Mouse (Mus musculus): ENCODE measurements around the gene Ints11. TPM values are rescaled to one million over a fixed set of nuclear protein-coding genes. Genes with fewer than 3 reads are reported as not detected.

The Ints11 gene
- polyA plus RNA-seq (2014; fragmentation: Nextera tagmentation; extraction: Ambion mirVana): 92.8 and 93.0 TPM in 2 replicates

DNA sequence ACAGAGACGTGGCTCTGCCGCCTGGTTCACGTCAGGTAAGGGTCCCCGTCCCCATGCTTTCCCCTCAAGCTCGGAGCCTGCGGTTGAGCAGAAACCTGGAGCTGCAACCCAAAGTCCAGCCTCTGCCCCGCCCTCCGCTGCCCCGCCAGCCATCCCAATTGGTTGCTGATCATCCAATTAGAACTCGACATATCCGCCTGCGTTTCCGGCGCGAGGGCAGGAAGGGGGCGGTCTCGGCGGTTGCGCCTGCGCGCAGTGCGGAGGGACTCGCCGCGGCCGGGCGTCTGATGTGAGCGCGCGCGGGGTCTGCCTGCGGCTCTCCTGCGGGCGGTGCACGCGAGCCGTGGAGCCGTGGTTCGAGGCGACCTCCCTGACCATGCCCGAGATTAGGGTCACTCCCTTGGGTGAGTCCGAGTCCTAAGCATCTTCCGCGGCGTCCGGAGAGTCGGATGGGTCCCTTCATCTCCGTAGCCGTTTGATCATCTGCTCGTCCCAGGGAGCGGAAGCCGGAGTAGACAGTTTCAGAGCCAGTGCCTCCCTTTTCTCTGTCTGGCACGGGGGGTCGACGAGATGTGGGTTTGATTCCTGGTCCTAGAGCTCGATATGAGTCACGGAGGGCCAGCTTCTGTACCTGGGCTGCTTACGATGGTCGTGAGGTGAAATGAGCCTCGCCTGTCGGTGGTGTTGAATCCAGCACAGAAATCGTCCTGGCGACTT lies at the start of gene Ints11, which contains the start of gene Cptp:
TSS of gene Ints11 (plus strand) at position 230 of the 717 bp plus-strand sequence.
TSS of gene Cptp (minus strand) at position 124 of the 717 bp plus-strand sequence.
- H3K4me3 ChIP-seq (ENCODE audit: low read depth, low read length): peak within 1 kb of the TSS; percentile 86
- no peaks in the 10 kb centered on the region for H3K4me1 ChIP-seq (ENCODE audit: control insufficient read depth, insufficient read depth, low read length)
- no peak within 1 kb of the TSS for H3K27ac ChIP-seq (replicated peaks; ENCODE audit: low read depth, low read length)
- WGBS: under 1% methylated on average over 63 of the region's 63 CpGs
- H3K9me3 ChIP-seq (replicated peaks; ENCODE audit: control insufficient read depth, low read length): no peaks in the 10 kb centered on the region
- H3K9ac ChIP-seq (replicated peaks; ENCODE audit: low read length): peak within 1 kb of the TSS; percentile 87
- DNase-seq (ENCODE audit: low spot score) (peak; percentile 96), ATAC-seq (replicated peaks; ENCODE audit: insufficient number of reproducible peaks, low FRiP score, low TSS enrichment, low read depth) (peak; percentile 94)
- no peaks in the 10 kb centered on the region for H3K27me3 ChIP-seq (ENCODE audit: control insufficient read depth, insufficient read depth, low read length)
- peak within 1 kb of the TSS; percentile 68 for H3K4me2 ChIP-seq (ENCODE audit: low read depth, low read length)
- H3K36me3 ChIP-seq (replicated peaks; ENCODE audit: control insufficient read depth, insufficient read depth, low read depth, low read length): no peaks in the 10 kb centered on the region; the same call in 1 of the 2 replicates

DNA sequence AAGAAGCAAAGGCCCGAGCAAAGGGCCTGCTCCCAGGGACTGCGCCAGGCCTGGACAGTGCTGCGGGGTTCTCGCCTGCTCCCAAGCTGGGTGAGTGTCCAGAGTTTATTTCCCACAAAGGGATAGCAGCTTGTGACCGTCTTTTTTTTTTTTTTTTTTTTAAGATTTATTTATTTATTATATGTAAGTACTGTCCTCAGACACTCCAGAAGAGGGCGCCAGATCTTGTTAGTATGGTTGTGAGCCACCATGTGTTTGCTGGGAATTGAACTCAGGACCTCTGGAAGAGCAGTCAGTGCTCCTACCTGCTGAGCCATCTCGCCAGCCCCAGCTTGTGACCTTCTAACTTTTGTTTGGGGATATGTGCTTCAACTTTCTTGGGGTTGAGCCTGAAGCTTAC lies 48.3 kb upstream of the Ints11 start:
- ATAC-seq (replicated peaks; ENCODE audit: insufficient number of reproducible peaks, low FRiP score, low TSS enrichment, low read depth) (no peak), DNase-seq (ENCODE audit: low spot score) (peak; percentile 49)
- WGBS: 80% methylated on average over 7 of the region's 7 CpGs
- no peak overlapping the region for H3K27ac ChIP-seq (replicated peaks; ENCODE audit: low read depth, low read length)
- no peak overlapping the region for H3K9ac ChIP-seq (replicated peaks; ENCODE audit: low read length)
- H3K9me3 ChIP-seq (replicated peaks; ENCODE audit: control insufficient read depth, low read length): no peaks in the 10 kb centered on the region
- H3K4me3 ChIP-seq (ENCODE audit: low read depth, low read length): no peak overlapping the region
- H3K4me2 ChIP-seq (ENCODE audit: low read depth, low read length): no peak overlapping the region
- H3K27me3 ChIP-seq (ENCODE audit: control insufficient read depth, insufficient read depth, low read length): no peaks in the 10 kb centered on the region
- peaks cover 33% of the 10 kb centered on the region for H3K36me3 ChIP-seq (replicated peaks; ENCODE audit: control insufficient read depth, insufficient read depth, low read depth, low read length)
- H3K4me1 ChIP-seq (ENCODE audit: control insufficient read depth, insufficient read depth, low read length): no peaks in the 10 kb centered on the region

DNA sequence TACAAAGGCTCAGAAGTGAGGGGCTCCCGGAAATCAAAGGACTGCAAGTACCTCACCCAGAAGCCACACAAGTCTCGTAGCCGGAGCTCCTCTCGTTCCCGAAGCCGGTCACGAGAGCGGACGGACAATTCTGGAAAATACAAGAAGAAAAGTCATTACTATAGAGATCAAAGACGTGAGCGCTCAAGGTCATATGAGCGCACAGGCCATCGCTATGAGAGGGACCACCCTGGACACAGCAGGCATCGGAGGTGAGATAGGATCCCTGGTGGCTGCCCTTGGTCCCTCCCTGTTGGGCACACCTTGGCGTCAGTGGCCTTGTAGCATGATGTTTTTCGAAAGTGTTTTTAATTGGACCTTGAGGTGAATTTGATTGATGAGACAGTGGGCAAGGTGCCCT lies 45.9 kb upstream of the Ints11 start:
- ATAC-seq (replicated peaks; ENCODE audit: insufficient number of reproducible peaks, low FRiP score, low TSS enrichment, low read depth): 0 out of 2 replicates have a peak, but pooled peaks have one; percentile 37
- Histone ChIP-seq H3K36me3 (replicated peaks; ENCODE audit: control insufficient read depth, insufficient read depth, low read depth, low read length) (peaks cover 30% of the 10 kb centered on the region), H3K9me3 (replicated peaks; ENCODE audit: control insufficient read depth, low read length) (no peaks in the 10 kb centered on the region), H3K4me3 (ENCODE audit: low read depth, low read length) (no peak overlapping the region), H3K4me1 (ENCODE audit: control insufficient read depth, insufficient read depth, low read length) (no peaks in the 10 kb centered on the region), H3K9ac (replicated peaks; ENCODE audit: low read length) (no peak overlapping the region), H3K27ac (replicated peaks; ENCODE audit: low read depth, low read length) (no peak overlapping the region), H3K27me3 (ENCODE audit: control insufficient read depth, insufficient read depth, low read length) (no peaks in the 10 kb centered on the region), H3K4me2 (ENCODE audit: low read depth, low read length) (no peak overlapping the region)
- DNase-seq (ENCODE audit: low spot score): no peak
- WGBS: 95% methylated on average over 16 of the region's 16 CpGs

DNA sequence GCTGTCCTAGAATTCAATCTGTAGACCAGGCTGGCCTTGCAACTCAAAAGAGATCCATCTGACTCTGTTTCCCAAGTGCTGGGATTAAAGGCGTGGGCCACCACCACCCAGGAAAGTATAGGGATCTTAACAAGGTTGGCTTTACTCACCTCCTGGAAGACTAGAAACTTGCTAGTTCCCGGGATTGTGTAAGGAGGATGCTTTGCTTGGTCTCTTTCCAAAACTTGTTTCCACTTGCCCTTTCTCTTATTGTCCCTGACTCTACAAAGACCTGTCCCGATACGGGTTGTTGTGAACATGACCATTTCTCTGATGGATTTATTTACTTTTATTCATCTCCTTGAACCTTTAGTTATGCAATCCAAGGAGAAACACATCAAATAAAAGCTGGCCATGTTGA lies 39.5 kb upstream of the Ints11 start:
- no peak overlapping the region for H3K4me3 ChIP-seq (ENCODE audit: low read depth, low read length)
- H3K9me3 ChIP-seq (replicated peaks; ENCODE audit: control insufficient read depth, low read length): no peaks in the 10 kb centered on the region
- H3K4me1 ChIP-seq (ENCODE audit: control insufficient read depth, insufficient read depth, low read length): peaks cover 5% of the 10 kb centered on the region
- DNase-seq (ENCODE audit: low spot score) (no peak), ATAC-seq (replicated peaks; ENCODE audit: insufficient number of reproducible peaks, low FRiP score, low TSS enrichment, low read depth) (no peak)
- H3K9ac ChIP-seq (replicated peaks; ENCODE audit: low read length): no peak overlapping the region
- H3K4me2 ChIP-seq (ENCODE audit: low read depth, low read length): no peak overlapping the region
- peaks cover 7% of the 10 kb centered on the region for H3K36me3 ChIP-seq (replicated peaks; ENCODE audit: control insufficient read depth, insufficient read depth, low read depth, low read length)
- no peak overlapping the region for H3K27ac ChIP-seq (replicated peaks; ENCODE audit: low read depth, low read length)
- no peaks in the 10 kb centered on the region for H3K27me3 ChIP-seq (ENCODE audit: control insufficient read depth, insufficient read depth, low read length)
- WGBS: 90% methylated on average over 4 of the region's 4 CpGs

DNA sequence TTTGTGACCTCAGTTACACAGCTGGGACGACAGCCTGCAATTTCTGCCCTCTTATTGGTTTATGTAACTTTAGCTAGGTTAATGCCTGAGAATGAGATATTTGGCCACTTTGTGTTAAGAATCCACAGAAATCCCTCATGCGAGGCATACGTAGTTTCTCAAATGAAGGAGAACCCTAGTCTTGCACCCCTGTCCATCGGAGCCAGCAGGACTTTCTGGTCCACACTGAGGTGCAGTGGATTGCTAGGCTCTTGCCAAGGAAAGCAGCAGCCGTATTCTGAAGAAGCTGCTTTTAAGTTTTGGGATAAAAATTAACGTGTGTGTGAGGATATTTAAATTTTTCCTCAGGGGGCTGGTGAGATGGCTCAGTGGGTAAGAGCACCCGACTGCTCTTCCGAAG lies 38.8 kb upstream of the Ints11 start:
- Histone ChIP-seq H3K4me3 (ENCODE audit: low read depth, low read length) (peak overlapping the region; percentile 82; the same call in 1 of the 2 replicates), H3K4me2 (ENCODE audit: low read depth, low read length) (no peak overlapping the region), H3K27ac (replicated peaks; ENCODE audit: low read depth, low read length) (no peak overlapping the region), H3K4me1 (ENCODE audit: control insufficient read depth, insufficient read depth, low read length) (peaks cover 5% of the 10 kb centered on the region), H3K9me3 (replicated peaks; ENCODE audit: control insufficient read depth, low read length) (no peaks in the 10 kb centered on the region), H3K27me3 (ENCODE audit: control insufficient read depth, insufficient read depth, low read length) (no peaks in the 10 kb centered on the region), H3K36me3 (replicated peaks; ENCODE audit: control insufficient read depth, insufficient read depth, low read depth, low read length) (peaks cover 3% of the 10 kb centered on the region; the same call in 1 of the 2 replicates), H3K9ac (replicated peaks; ENCODE audit: low read length) (no peak overlapping the region)
- DNase-seq (ENCODE audit: low spot score) (no peak), ATAC-seq (replicated peaks; ENCODE audit: insufficient number of reproducible peaks, low FRiP score, low TSS enrichment, low read depth) (no peak)
- WGBS: 57% methylated on average over 8 of the region's 8 CpGs

DNA sequence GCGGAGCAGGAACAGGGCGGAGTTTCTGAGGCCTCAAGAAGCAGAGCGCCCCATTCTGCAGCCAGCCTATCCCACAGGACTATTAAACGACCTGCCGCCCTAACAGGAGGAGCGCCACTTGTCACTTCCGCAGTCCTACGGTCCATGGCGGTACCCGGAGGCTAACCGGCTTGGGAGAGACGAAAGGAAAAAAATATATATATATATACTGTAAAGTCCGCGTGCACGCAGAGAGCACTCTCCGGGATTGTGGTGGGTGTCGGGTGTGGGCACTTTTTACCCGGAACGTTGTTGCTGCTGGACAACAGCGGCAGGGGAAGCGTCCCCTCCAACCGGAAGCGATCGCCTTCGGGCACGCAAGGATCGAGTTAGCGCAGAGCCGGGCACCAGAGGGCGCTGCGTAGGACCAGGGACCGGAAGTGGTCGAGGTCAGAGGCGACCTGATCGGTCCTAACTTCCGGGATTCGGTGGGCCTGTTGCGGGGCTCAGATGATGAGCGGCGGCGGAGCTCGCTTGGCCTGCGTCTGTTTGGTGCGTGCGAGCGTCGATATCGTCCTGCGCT lies 38.1 kb upstream of the Ints11 start, which contains the start of gene Aurkaip1:
TSS of gene Aurkaip1 (plus strand) at position 68 of the 562 bp plus-strand sequence.
- peak within 1 kb of the TSS; percentile 82 for H3K4me3 ChIP-seq (ENCODE audit: low read depth, low read length)
- H3K9ac ChIP-seq (replicated peaks; ENCODE audit: low read length): peak within 1 kb of the TSS; percentile 92
- peak; percentile 98 for DNase-seq (ENCODE audit: low spot score)
- H3K4me2 ChIP-seq (ENCODE audit: low read depth, low read length): peak within 1 kb of the TSS; percentile 93
- no peaks in the 10 kb centered on the region for H3K27me3 ChIP-seq (ENCODE audit: control insufficient read depth, insufficient read depth, low read length)
- ATAC-seq (replicated peaks; ENCODE audit: insufficient number of reproducible peaks, low FRiP score, low TSS enrichment, low read depth): peak; percentile 86
- no peaks in the 10 kb centered on the region for H3K9me3 ChIP-seq (replicated peaks; ENCODE audit: control insufficient read depth, low read length)
- peak within 1 kb of the TSS; percentile 81 for H3K27ac ChIP-seq (replicated peaks; ENCODE audit: low read depth, low read length)
- peaks cover 3% of the 10 kb centered on the region; the same call in 1 of the 2 replicates for H3K36me3 ChIP-seq (replicated peaks; ENCODE audit: control insufficient read depth, insufficient read depth, low read depth, low read length)
- under 1% methylated on average over 49 of the region's 49 CpGs for WGBS
- peaks cover 5% of the 10 kb centered on the region for H3K4me1 ChIP-seq (ENCODE audit: control insufficient read depth, insufficient read depth, low read length)

DNA sequence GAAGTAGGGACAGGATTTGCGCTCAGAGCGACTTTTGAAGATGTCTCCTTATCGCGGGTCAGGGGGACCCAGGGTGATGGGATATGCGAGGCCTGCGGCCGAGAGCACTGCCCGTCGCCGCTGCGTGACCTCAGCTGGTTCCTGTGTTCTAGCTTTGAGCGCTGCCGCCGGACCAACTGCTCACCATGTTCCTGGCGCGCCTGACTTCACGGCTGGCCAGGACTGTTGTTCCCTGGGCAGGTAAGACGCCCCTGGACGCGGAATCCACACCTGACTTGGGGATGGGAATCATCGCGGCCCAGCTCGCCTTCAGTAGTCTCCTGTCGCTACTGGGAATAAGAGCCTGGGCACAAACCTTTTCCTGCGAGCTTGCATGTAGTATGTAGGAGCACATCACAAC lies 37.5 kb upstream of the Ints11 start:
- WGBS: 2% methylated on average over 25 of the region's 25 CpGs
- ATAC-seq (replicated peaks; ENCODE audit: insufficient number of reproducible peaks, low FRiP score, low TSS enrichment, low read depth) (0 out of 2 replicates have a peak, but pooled peaks have one; percentile 0), DNase-seq (ENCODE audit: low spot score) (no peak)

DNA sequence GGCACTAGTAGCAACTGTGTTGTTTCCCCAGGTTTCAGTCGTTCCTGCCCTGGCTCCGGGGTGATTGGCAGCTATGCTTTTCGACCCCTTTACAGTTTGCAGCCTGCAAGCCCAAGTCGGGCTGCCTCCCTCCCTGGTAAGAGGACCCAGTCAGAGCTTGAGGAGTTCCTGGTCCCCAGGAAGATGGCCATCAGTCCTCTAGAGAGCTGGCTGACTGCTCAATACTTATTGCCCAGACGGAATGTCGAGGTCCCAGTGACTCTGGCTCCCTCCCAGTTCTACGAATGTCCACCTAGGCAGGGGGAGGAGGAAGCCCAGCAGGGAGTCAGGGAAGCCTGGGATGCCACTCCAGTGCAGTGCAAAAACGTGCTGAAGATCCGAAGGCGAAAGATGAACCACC lies 37.0 kb upstream of the Ints11 start:
- Histone ChIP-seq H3K4me3 (ENCODE audit: low read depth, low read length) (peak overlapping the region; percentile 82), H3K27ac (replicated peaks; ENCODE audit: low read depth, low read length) (no peak overlapping the region), H3K36me3 (replicated peaks; ENCODE audit: control insufficient read depth, insufficient read depth, low read depth, low read length) (peaks cover 3% of the 10 kb centered on the region; the same call in 1 of the 2 replicates), H3K9me3 (replicated peaks; ENCODE audit: control insufficient read depth, low read length) (no peaks in the 10 kb centered on the region), H3K27me3 (ENCODE audit: control insufficient read depth, insufficient read depth, low read length) (no peaks in the 10 kb centered on the region), H3K9ac (replicated peaks; ENCODE audit: low read length) (peak overlapping the region; percentile 92), H3K4me2 (ENCODE audit: low read depth, low read length) (peak overlapping the region; percentile 93), H3K4me1 (ENCODE audit: control insufficient read depth, insufficient read depth, low read length) (peaks cover 5% of the 10 kb centered on the region)
- ATAC-seq (replicated peaks; ENCODE audit: insufficient number of reproducible peaks, low FRiP score, low TSS enrichment, low read depth) (no peak), DNase-seq (ENCODE audit: low spot score) (no peak)
- WGBS: 59% methylated on average over 10 of the region's 10 CpGs

More for the DNA sequence above, 37.5 kb upstream of the Ints11 start:
- H3K9ac ChIP-seq (replicated peaks; ENCODE audit: low read length): peak overlapping the region; percentile 92
- H3K4me1 ChIP-seq (ENCODE audit: control insufficient read depth, insufficient read depth, low read length): peaks cover 5% of the 10 kb centered on the region
- peak overlapping the region; percentile 81; the same call in 1 of the 2 replicates for H3K27ac ChIP-seq (replicated peaks; ENCODE audit: low read depth, low read length)
- peak overlapping the region; percentile 93 for H3K4me2 ChIP-seq (ENCODE audit: low read depth, low read length)
- no peaks in the 10 kb centered on the region for H3K9me3 ChIP-seq (replicated peaks; ENCODE audit: control insufficient read depth, low read length)
- no peaks in the 10 kb centered on the region for H3K27me3 ChIP-seq (ENCODE audit: control insufficient read depth, insufficient read depth, low read length)
- H3K36me3 ChIP-seq (replicated peaks; ENCODE audit: control insufficient read depth, insufficient read depth, low read depth, low read length): peaks cover 3% of the 10 kb centered on the region; the same call in 1 of the 2 replicates
- peak overlapping the region; percentile 82 for H3K4me3 ChIP-seq (ENCODE audit: low read depth, low read length)
